ENCODE assay signal across 28 mouse cellular contexts in the genomic region with DNA sequence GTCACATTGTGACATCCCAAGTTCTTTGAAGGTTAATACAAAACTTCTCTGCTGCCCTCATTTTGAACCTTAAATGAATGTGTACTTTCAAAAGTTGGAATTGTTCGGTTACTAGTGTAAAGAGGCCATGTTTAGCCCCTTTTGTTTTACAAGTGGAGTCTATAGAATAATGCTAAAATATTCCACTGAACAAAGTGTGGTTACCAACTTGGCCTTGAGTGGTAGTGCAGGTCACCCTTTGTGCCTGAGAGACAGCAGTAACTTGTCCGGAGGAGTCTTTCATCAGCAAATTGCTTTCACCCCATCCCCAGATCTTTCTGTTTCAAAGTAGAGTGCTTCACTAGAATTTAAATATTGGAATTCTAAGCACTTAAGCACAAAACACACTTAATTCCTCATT. TPM values are rescaled to one million over a fixed set of nuclear protein-coding genes. Genes with fewer than 3 reads are reported as not detected.
A peak's percentile ranks its signal among the peaks of the same experiment; 100 is the strongest.
DNase-seq lines count a peak whose midpoint lies in the region; ATAC-seq and TF ChIP-seq lines count a peak whose summit lies in the region.
"Had no signal": no experiment of that assay in that cellular context is flagged by ENCODE, and none has a peak within 500 bp of the region (broad histone marks: within the 10 kb centered on the region; RNA-seq: fewer than 3 reads in every experiment).

No protein-coding gene starts in this region.

- TF ChIP-seq CTCF in ES-Bruce4 (IDR thresholded peaks at IDR 0.05; ENCODE audit: low read depth, low read length): no peak
- TF ChIP-seq CTCF in lung, postnatal 0 days (IDR thresholded peaks at IDR 0.05): no peak

- H3K4me3 ChIP-seq in ES-Bruce4 (ENCODE audit: low read depth, low read length): no peak overlapping the region
- H3K4me3 ChIP-seq in lung, postnatal 0 days (ENCODE audit: low read depth, low read length): no peak overlapping the region

- no peaks in the 10 kb centered on the region for H3K4me1 ChIP-seq in ES-Bruce4 (ENCODE audit: control insufficient read depth, insufficient read depth, low read length)
- no peaks in the 10 kb centered on the region for H3K4me1 ChIP-seq in lung, postnatal 0 days (ENCODE audit: insufficient read depth, low read depth, low read length)

- H3K36me3 ChIP-seq in ES-Bruce4 (ENCODE audit: control insufficient read depth, insufficient read depth, low read length, poor library complexity, severe bottlenecking): no peaks in the 10 kb centered on the region
- H3K36me3 ChIP-seq in lung, postnatal 0 days (ENCODE audit: insufficient read depth, low read length): no peaks in the 10 kb centered on the region
- H3K36me3 ChIP-seq: G1E had no signal

- ATAC-seq in lung, postnatal 0 days: no peak
- ATAC-seq: Patski had no signal

- no peaks in the 10 kb centered on the region for H3K27me3 ChIP-seq in ES-Bruce4 (ENCODE audit: control insufficient read depth, insufficient read depth, low read length, poor library complexity, severe bottlenecking)
- H3K27me3 ChIP-seq in lung, postnatal 0 days (replicated peaks; ENCODE audit: insufficient read depth, low read length): no peaks in the 10 kb centered on the region
- H3K27me3 ChIP-seq: CH12.LX had no signal

- DNase-seq in ES-CJ7 (ENCODE audit: low read depth, low spot score) (peak; percentile 78), R1 (ENCODE audit: low read depth, low spot score) (peak; percentile 61), ZHBTc4 (ENCODE audit: low read depth, low spot score) (peak; percentile 57)
- DNase-seq in right cerebral cortex, adult 2 months (ENCODE audit: low spot score in 2 of 2): no peak
- no peak for DNase-seq in lung, postnatal 0 days (ENCODE audit: low spot score)
- no peak for DNase-seq in gastrocnemius, postnatal 4 days (ENCODE audit: low spot score in 2 of 2)
- DNase-seq in cerebellum, adult 9-10 months: no peak
- DNase-seq: adrenal gland, adult 2 months; adrenal gland, adult 8-10 months; adrenal gland, postnatal 10 days; adrenal gland, postnatal 14 days; adrenal gland, postnatal 25 days; adrenal gland, postnatal 36 days; B cell, adult 2 months; cerebellum, adult 11 months; cerebellum, adult 11-12 months; cerebellum, adult 18-20 months; cerebellum, adult 2 months; cerebellum, adult 8-10 months; cerebellum, adult 9-11 months had no signal

- H3K4me2 ChIP-seq in lung, postnatal 0 days (replicated peaks; ENCODE audit: low read depth, low read length): no peak overlapping the region

- no peak overlapping the region for H3K9ac ChIP-seq in ES-Bruce4 (ENCODE audit: low read depth, poor library complexity, severe bottlenecking)
- H3K9ac ChIP-seq in lung, postnatal 0 days (replicated peaks; ENCODE audit: low read depth): no peak overlapping the region

- TF ChIP-seq EP300 in ES-Bruce4 (IDR thresholded peaks at IDR 0.05; ENCODE audit: insufficient read depth, low read depth, low read length): 0 out of 2 replicates have a peak, but pooled peaks have one; percentile 41
- no peak for TF ChIP-seq EP300 in lung, postnatal 0 days (IDR thresholded peaks at IDR 0.05)

- no peak for TF ChIP-seq POLR2A in ES-Bruce4 (IDR thresholded peaks at IDR 0.05; ENCODE audit: insufficient read depth, low read length)

- H3K27ac ChIP-seq in ES-Bruce4 (ENCODE audit: insufficient read depth, low read length): peak overlapping the region; percentile 28; the same call in 1 of the 2 replicates
- H3K27ac ChIP-seq in lung, postnatal 0 days (ENCODE audit: low read length): no peak overlapping the region

- H3K9me3 ChIP-seq in ES-Bruce4 (replicated peaks; ENCODE audit: control insufficient read depth, insufficient read depth, low read length, poor library complexity, severe bottlenecking): no peaks in the 10 kb centered on the region
- H3K9me3 ChIP-seq in lung, postnatal 0 days (ENCODE audit: low read length): no peaks in the 10 kb centered on the region
- H3K9me3 ChIP-seq: G1E had no signal

- WGBS in lung, postnatal 0 days: 67% methylated on average over 2 of the region's 2 CpGs

RNA-seq across cellular contexts. Expression of gene Ccdc160, which starts 31.8 kb away (rescaled TPM):
- 4.3 and 6.0 TPM in 2 replicates for polyA plus RNA-seq in ES-Bruce4 (2011; ENCODE audit: insufficient read depth, insufficient read length, low read depth, missing spikeins)
- polyA plus RNA-seq in lung, postnatal 0 days (2015; fragmentation: Nextera tagmentation; extraction: Ambion mirVana): 2.5 and 3.0 TPM in 2 replicates
- under 1 TPM; 0.18 to 0.34 TPM for total RNA-seq in gastrocnemius, postnatal 4 days (2021)
- total RNA-seq: CH12.LX, MEL had no signal
- polyA plus RNA-seq: activated CD4-positive, CD25-positive, alpha-beta regulatory T cell, adult 4 months; C2C12; CD4-positive, CD25-positive, alpha-beta regulatory T cell, adult 4 months; G1E had no signal

Comparison
In these comparisons a context has a peak if more than half of its experiments do, and no peak if none do; other contexts are left out.
1. DNase-seq: peak in ES-CJ7 (single experiment), R1 (single experiment) and ZHBTc4 (single experiment); none in right cerebral cortex, adult 2 months (0 of 2), lung, postnatal 0 days (single experiment), gastrocnemius, postnatal 4 days (0 of 2) and cerebellum, adult 9-10 months (single experiment).